Mouse (Mus musculus) lung, adult 2 months (tissue): ENCODE measurements around the gene Foxp1. TPM values are rescaled to one million over a fixed set of nuclear protein-coding genes. Genes with fewer than 3 reads are reported as not detected.

Experiments
- DNase-seq: peaks from one replicate; pipeline ENCODE4 v3.0.0; 2022
- H3K4me1 ChIP-seq: fragments of 200-500 bp; 2 replicates; pipeline ENCODE4 v1.6.1; 2011; ENCODE audit warnings: low read length; ENCODE audit not compliant: control insufficient read depth, insufficient read depth
- H3K4me3 ChIP-seq: fragments of 200-500 bp; replicated peaks from 2 replicates; pipeline ENCODE3; 2011; ENCODE audit warnings: low read depth, mild to moderate bottlenecking, control low read depth, low read length; ENCODE audit errors: extremely low read depth
- CTCF ChIP-seq: fragments of 200-500 bp; IDR thresholded peaks from 2 replicates; pipeline ENCODE4 v1.5.1; 2011; ENCODE audit warnings: mild to moderate bottlenecking, low read length, control low read depth; ENCODE audit not compliant: insufficient read depth
- POLR2A ChIP-seq: fragments of 200-500 bp; IDR thresholded peaks from 2 replicates; pipeline ENCODE4 v1.6.1; 2011; ENCODE audit warnings: low read depth, mild to moderate bottlenecking, control low read depth, low read length, borderline replicate concordance; ENCODE audit errors: extremely low read depth
- WGBS: fragments of 180-500 bp; shearing (Covaris S2); methylation state at CpG from one replicate; pipeline ENCODE4 v1.1.7; 2018; 5-methylcytosine and 5-hydroxymethylcytosine counted together
- polyA plus RNA-seq: library from polyadenylated mRNA; depleted of rRNA; stranded (reverse); fragments of >200 nt; gene quantifications from 2 replicates; pipeline ENCODE4 v1.2.3, GENCODE M21; 2012

The Foxp1 gene
- polyA plus RNA-seq, 1 experiment, result 135 TPM

GRCm38 (mm10) chr6:99135938-99136729 is 386.4 kb downstream of the Foxp1 start:
- no peak for TF ChIP-seq POLR2A
- TF ChIP-seq CTCF, result no peak
- Histone ChIP-seq H3K4me1 (no peaks in the 10 kb centered on the region; the same call in none of the 2 replicates), H3K4me3 (no peak overlapping the region)
- 54% methylated on average over 11 of the region's 11 CpGs for WGBS
- no peak for DNase-seq

GRCm38 (mm10) chr6:99131815-99132214 is 390.7 kb downstream of the Foxp1 start:
- 42% methylated on average over 4 of the region's 4 CpGs for WGBS
- Histone ChIP-seq H3K4me3 (no peak overlapping the region), H3K4me1 (no peaks in the 10 kb centered on the region; the same call in none of the 2 replicates)
- TF ChIP-seq CTCF, result no peak
- no peak for TF ChIP-seq POLR2A
- DNase-seq, result no peak

DNA sequence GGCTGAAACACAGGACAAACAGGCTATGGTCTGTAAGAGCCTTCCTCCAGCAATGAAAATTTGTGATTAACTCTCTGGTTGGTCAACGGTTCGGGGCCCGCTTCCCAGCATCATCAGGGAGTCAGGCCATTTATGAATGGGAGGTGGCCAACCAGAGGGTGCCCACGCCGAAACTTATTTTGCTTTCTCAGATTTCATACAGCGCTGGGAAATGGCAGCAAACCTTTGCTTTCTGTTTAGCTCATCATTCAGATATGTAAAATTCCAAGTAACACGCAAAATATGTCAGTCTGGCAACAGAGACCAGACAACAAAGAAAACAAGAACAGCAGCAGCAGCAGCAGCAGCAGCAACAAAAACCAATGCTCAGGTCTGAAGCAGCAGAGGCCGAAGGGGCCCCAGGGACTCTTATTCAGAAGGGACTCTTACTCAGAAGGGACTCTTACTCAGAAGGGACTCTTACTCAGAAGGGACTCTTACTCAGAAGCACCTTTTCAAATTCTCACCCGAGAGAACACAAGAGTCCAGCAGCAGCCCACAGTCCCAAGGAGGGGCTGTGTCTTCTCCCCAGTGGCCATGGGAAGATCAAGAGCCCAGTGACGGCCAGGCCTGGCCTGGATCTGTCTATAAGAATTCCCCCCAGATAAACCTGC is 391.6 kb downstream of the Foxp1 start:
- Histone ChIP-seq H3K4me3 (no peak overlapping the region), H3K4me1 (no peaks in the 10 kb centered on the region; the same call in none of the 2 replicates)
- WGBS, result 66% methylated on average over 10 of the region's 10 CpGs
- no peak for DNase-seq
- TF ChIP-seq POLR2A (no peak), CTCF (no peak)

DNA sequence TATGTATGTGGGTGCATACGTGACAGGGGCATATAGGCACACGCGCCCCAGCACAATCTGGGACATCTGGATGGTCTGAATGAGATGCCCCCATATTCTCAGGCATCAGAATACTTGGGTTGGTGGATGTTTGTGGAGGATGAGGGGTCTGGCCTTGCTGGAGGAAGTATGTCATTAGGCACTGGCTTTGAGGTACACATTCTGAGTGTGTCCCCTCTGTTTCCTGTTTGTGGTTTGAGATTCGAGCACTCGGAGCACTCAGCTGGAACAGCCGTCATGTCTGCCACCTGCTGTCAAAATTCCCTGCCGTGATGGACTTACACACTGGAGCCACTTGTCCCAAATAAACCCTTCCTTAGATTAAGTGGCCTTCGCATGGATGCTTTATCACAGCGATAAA is 395.8 kb downstream of the Foxp1 start:
- 76% methylated on average over 9 of the region's 9 CpGs for WGBS
- DNase-seq, result no peak
- no peaks in the 10 kb centered on the region; the same call in none of the 2 replicates for H3K4me1 ChIP-seq
- TF ChIP-seq CTCF (no peak), POLR2A (no peak)
- H3K4me3 ChIP-seq, result no peak overlapping the region

DNA sequence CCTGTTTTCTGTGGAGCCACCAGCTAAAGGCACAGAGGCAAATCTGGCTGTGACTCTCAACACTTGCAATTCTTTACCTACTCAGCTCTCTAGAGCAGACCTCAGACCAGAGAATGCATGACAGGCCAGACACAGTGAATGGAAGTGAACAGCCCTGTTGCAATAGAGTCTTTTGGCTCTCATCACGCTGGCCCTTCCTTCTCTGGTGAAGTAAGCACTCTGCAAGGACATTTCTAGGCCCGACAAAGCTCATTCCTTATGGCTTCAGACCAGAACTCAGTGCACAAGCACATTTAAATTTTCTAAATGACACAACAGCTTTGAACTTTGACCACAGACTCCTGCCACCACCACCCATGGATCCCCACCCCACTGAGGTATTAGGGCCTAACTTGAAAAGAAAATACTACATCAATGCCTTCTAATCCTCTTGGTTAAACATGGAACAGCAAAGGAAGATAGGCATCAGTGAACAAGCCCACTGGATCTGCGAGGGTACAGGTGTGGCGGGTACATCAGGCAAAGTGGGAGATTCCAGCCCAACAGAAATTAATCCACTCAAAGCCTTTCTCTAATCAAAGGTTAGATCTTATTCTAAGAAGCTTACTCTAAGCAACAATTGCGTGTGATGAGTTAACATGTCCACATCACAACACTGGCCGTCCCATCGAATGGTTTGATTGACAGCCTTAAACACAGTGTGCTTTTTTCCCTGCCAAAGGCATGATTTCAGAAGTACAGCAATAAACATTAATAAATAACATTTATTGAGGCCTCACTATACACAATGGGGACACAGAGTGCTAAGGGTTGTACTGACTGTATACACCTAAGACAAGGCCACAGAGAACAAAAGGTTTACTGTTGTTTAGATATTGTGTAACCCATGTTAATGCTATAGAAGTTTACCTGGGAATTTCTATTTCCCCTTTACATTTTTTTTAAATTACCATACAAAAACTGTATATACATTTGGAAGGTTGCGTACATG is 401.4 kb downstream of the Foxp1 start:
- 84% methylated on average over 8 of the region's 8 CpGs for WGBS
- no peak for TF ChIP-seq CTCF
- Histone ChIP-seq H3K4me1 (no peaks in the 10 kb centered on the region), H3K4me3 (no peak overlapping the region)
- DNase-seq, result no peak

DNA sequence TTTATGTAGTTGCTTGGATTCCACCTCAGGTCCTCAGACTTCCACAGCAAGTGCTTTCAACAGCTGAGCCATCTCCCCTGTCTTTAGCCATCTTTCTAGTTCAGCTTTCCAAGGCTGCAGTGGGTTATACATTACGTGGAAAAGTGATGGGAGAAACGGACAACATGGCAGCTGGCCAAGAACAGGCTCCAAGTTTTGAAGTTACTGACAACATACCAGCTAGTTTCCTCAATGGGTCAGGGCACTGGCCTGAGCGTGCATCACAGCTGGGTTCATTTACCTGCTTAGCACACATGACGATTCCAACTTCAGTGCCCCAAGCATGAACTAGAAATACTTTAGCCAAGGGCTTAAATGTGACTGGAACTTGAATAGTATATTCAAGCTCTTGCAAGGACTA is 404.0 kb downstream of the Foxp1 start:
- TF ChIP-seq CTCF (no peak), POLR2A (no peak)
- no peaks in the 10 kb centered on the region for H3K4me1 ChIP-seq
- 47% methylated on average over 4 of the region's 4 CpGs for WGBS
- no peak overlapping the region for H3K4me3 ChIP-seq
- no peak for DNase-seq

DNA sequence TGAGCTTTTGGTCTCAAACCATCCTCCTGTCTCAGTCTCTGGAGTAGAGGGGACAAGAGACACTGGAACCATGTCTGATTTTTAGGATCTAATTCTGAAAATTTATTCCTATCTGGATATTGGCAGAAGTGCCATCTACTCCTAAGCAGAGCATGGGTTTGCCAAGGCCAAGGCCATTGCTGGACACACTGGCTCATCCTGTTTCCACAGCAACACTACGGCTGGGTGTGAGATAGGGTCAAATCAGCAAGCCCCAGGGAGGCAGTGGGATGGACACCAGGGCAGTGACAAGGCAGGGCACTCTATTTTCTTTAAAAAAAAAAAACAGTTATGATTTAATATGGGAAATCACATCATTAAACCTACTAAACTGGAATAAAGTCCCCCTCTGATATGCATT is 405.1 kb downstream of the Foxp1 start:
- TF ChIP-seq CTCF (no peak), POLR2A (no peak)
- WGBS, result 81% methylated on average over 1 of the region's 1 CpGs
- Histone ChIP-seq H3K4me1 (no peaks in the 10 kb centered on the region), H3K4me3 (no peak overlapping the region)
- no peak for DNase-seq

DNA sequence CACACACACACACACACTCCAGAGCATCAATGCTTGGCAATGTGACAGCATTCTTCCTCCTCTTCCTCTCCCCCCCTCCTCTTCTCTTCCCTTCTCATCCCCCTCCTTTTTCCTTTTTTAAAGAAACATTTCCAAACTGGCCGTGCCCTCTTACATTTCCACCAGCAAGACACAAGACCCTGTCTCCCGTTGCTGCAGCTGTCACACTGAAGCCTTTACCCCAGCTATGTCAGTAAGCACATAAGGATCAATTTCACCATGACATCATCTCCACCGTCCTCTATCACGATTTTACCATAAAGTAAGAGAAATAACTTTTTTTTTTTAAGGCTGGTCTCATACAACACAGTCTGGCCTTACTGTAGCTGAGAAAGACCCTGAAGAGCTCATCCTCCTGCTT is 410.7 kb downstream of the Foxp1 start:
- 82% methylated on average over 4 of the region's 4 CpGs for WGBS
- DNase-seq, result no peak
- Histone ChIP-seq H3K4me3 (no peak overlapping the region), H3K4me1 (0 out of 2 replicates have a peak, but pooled peaks cover 2% of the 10 kb centered on the region)
- TF ChIP-seq CTCF, result no peak
- no peak for TF ChIP-seq POLR2A

GRCm38 (mm10) chr6:99108417-99108816 is 414.1 kb downstream of the Foxp1 start:
- H3K4me1 ChIP-seq, result 0 out of 2 replicates have a peak, but pooled peaks cover 2% of the 10 kb centered on the region
- 84% methylated on average over 4 of the region's 4 CpGs for WGBS
- no peak overlapping the region for H3K4me3 ChIP-seq
- TF ChIP-seq POLR2A, result no peak
- TF ChIP-seq CTCF, result no peak
- no peak for DNase-seq

- Histone ChIP-seq H3K4me1 (0 out of 2 replicates have a peak, but pooled peaks cover 2% of the 10 kb centered on the region), H3K4me3 (no peak overlapping the region)
- TF ChIP-seq CTCF, result no peak
- no peak for TF ChIP-seq POLR2A
- DNase-seq, result no peak
- WGBS, result 85% methylated on average over 6 of the region's 6 CpGs
These were observed 414.8 kb downstream of the Foxp1 start for GRCm38 (mm10) chr6:99107674-99108073.
